Mouse (Mus musculus) lung, embryonic 16.5 days (tissue): ENCODE measurements around the gene Prss50. TPM values are rescaled to one million over a fixed set of nuclear protein-coding genes. Genes with fewer than 3 reads are reported as not detected.

ENCODE experiments used
- ATAC-seq: fragments of 200-750 bp; cut with Nextera tagmentation; 2 replicates; pipeline ENCODE4 v1.8.0; 2017; ENCODE audit warnings: low read depth, mild to moderate bottlenecking, moderate library complexity
- H3K27ac ChIP-seq: fragments of 300-500 bp; sonication (generic); 2 replicates; pipeline ENCODE4 v1.5.1; 2014; ENCODE audit warnings: mild to moderate bottlenecking, control low read depth, low read length
- H3K27me3 ChIP-seq: fragments of 300-500 bp; sonication (generic); 2 replicates; pipeline ENCODE4 v1.6.1; 2014; ENCODE audit warnings: low read depth, low read length, mixed read lengths; ENCODE audit not compliant: control insufficient read depth, insufficient read depth
- H3K36me3 ChIP-seq: fragments of 300-500 bp; sonication (generic); 2 replicates; pipeline ENCODE4 v1.6.1; 2014; ENCODE audit warnings: low read length; ENCODE audit not compliant: control insufficient read depth, insufficient read depth
- H3K4me1 ChIP-seq: fragments of 300-500 bp; sonication (generic); replicated peaks from 2 replicates; pipeline ENCODE4 v1.6.1; 2014; ENCODE audit warnings: low read length, mixed read lengths; ENCODE audit not compliant: control insufficient read depth, insufficient read depth
- H3K4me2 ChIP-seq: fragments of 300-500 bp; sonication (generic); 2 replicates; pipeline ENCODE4 v1.6.1; 2014; ENCODE audit warnings: low read depth, low read length, control low read depth
- H3K4me3 ChIP-seq: fragments of 300-500 bp; sonication (generic); 2 replicates; pipeline ENCODE4 v1.5.1; 2014; ENCODE audit warnings: mild to moderate bottlenecking, low read length, control low read depth
- H3K9ac ChIP-seq: fragments of 300-500 bp; sonication (generic); 2 replicates; pipeline ENCODE4 v1.6.1; 2014; ENCODE audit warnings: low read length, control low read depth
- H3K9me3 ChIP-seq: fragments of 300-500 bp; sonication (generic); 2 replicates; pipeline ENCODE4 v1.6.1; 2016; ENCODE audit warnings: low read length; ENCODE audit not compliant: control insufficient read depth
- WGBS: fragments of 180-500 bp; shearing (Covaris S2); extraction: QIAGEN DNeasy Blood & Tissue Kit; methylation state at CpG from one replicate; pipeline ENCODE4 v1.1.7; 2014; 5-methylcytosine and 5-hydroxymethylcytosine counted together
- polyA plus RNA-seq: library from polyadenylated mRNA; unstranded; fragments of >200 nt; fragmentation: Nextera tagmentation; extraction: Ambion mirVana; gene quantifications from 2 replicates; pipeline ENCODE4 v1.2.1, GENCODE M21; 2015

The Prss50 gene
- polyA plus RNA-seq, 1 experiment from 2014 or later, result not detected

DNA sequence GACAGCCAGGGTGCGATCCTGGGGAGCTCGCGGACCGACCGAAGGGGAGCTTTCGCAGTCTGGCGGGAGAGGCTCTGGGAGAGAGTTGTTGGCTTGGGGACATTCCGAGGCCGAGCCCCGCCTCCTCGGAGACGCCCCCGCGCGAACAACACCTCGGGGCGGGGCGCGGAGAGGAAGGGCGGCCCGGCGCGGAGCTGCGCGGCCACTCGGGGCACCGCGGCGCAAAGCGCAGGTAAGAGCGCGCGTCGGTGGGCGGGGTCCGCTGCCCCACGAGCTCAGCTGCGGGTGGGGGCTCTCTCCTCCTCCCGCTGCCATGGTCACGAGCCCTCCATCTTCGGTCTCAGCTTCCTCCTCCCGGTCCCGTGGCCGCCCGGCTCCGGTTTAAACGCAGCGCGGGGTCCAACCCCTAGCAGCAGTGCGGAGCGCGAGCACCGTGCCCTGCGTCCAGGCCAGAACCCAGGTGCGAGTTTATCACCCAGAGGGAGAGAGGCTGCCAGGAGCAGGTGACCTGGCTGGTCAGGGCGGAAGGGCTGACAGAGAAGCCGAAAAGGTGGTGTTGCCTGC, 22.3 kb downstream of the Prss50 start, which contains the start of gene Tmie:
Gene Tmie (minus strand): TSS at position 116 of the 564 bp plus-strand sequence.
- H3K27me3 ChIP-seq, result no peaks in the 10 kb centered on the region
- peaks cover 28% of the 10 kb centered on the region for H3K4me1 ChIP-seq
- H3K9ac ChIP-seq, result peak within 1 kb of the TSS; percentile 73
- no peaks in the 10 kb centered on the region for H3K9me3 ChIP-seq
- H3K27ac ChIP-seq, result peak within 1 kb of the TSS; percentile 89
- peak within 1 kb of the TSS; percentile 93 for H3K4me2 ChIP-seq
- under 1% methylated on average over 37 of the region's 57 CpGs for WGBS
- peak; percentile 87 for ATAC-seq
- H3K4me3 ChIP-seq, result peak within 1 kb of the TSS; percentile 70
- H3K36me3 ChIP-seq, result 0 out of 2 replicates have a peak, but pooled peaks cover 3% of the 10 kb centered on the region

DNA sequence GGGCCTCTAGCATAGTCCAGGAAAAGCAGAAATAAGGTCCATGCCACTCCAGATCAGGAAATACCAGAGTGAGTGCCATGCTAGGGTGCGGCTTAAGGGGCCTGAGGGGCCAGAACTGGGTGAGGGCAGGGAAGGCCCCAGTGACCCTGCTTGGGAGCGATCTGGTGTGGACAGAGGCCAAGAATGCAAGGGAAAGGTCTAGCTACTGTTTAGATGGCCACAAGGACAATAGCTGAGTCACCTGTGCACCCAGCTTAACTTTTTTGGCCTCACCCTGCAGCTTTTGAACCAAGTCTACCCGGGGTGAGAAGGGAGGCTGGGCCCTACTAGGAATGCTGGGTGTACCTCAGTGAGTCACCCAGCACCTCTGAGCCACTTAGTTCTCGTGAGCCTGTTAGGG, 23.0 kb downstream of the Prss50 start:
- WGBS, result 47% methylated on average over 4 of the region's 4 CpGs
- H3K4me1 ChIP-seq, result peaks cover 28% of the 10 kb centered on the region
- H3K4me2 ChIP-seq, result peak overlapping the region; percentile 93
- H3K9me3 ChIP-seq, result no peaks in the 10 kb centered on the region
- H3K36me3 ChIP-seq, result 0 out of 2 replicates have a peak, but pooled peaks cover 3% of the 10 kb centered on the region
- H3K27ac ChIP-seq, result peak overlapping the region; percentile 89
- peak; percentile 64 for ATAC-seq
- peak overlapping the region; percentile 73 for H3K9ac ChIP-seq
- H3K4me3 ChIP-seq, result peak overlapping the region; percentile 70
- H3K27me3 ChIP-seq, result no peaks in the 10 kb centered on the region

DNA sequence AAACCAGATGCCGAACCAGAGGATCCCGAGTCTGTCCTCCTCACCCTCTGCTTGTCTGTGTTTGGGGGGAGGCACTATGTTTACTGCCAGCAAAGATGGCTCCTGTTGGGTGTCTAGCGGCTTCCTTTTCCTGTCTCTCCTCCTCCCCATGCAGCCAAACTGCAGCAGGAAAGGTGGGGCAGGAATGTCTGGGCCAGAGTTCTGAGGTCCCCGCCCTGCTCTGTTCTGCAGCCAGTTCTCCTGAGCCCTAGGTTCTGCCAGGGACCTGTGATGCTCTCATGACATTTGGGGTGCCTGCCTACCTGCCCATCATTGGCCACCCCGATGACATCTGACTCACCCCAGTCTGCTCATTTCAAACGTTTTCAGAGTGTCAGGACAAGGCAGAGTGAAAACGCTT, 24.2 kb downstream of the Prss50 start:
- H3K4me1 ChIP-seq, result peaks cover 28% of the 10 kb centered on the region
- no peaks in the 10 kb centered on the region for H3K27me3 ChIP-seq
- 0 out of 2 replicates have a peak, but pooled peaks cover 3% of the 10 kb centered on the region for H3K36me3 ChIP-seq
- WGBS, result 60% methylated on average over 7 of the region's 7 CpGs
- no peak overlapping the region; the same call in 1 of the 2 replicates for H3K27ac ChIP-seq
- H3K4me3 ChIP-seq, result no peak overlapping the region
- peak overlapping the region; percentile 93; the same call in 1 of the 2 replicates for H3K4me2 ChIP-seq
- H3K9ac ChIP-seq, result no peak overlapping the region
- no peaks in the 10 kb centered on the region for H3K9me3 ChIP-seq
- no peak for ATAC-seq

DNA sequence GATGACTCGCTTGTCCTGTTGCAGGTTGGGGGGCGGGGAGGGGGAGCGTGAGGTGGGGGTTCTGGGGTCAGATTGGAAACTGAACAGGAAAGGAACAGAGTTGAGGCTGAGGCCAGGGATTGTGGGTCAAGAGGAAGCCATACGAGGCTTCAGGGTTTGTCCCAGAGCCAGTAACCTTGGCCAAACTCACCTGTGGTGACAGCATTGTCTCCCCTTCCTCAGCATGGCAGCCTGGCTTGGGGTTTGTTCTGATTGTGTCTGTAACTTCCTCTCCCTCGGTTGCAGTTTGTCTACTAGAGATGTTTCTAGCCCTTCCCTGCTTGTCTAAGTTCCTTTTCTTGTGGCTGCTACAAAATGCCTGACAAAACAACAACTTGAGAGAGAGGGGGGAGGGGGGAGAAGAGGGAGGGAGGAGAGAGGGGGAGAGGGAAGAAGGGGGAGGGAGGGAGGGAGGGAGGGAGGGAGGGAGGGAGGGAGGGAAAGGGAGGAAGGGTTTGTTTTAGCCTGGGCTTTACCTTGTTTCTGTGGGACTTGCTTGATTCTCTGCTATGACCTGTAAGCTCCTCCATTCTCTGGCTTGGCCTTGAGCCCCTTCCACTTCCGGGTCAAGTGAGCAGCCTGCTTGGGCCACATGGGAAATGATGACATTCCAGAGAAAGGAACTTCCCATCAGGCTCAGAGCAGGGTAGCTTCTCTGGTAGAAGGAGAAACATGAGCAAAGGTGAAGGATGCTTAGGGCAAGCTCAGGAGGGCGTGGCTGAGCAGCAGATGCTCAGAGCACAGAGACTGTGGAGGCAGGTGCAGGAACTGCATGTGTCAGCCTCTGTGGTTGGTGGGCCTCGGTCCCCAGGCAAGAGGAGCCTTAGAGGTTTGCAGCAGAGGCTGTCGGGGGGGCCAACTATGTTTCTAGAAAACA, 29.9 kb downstream of the Prss50 start:
- no peaks in the 10 kb centered on the region for H3K27me3 ChIP-seq
- no peak overlapping the region for H3K4me2 ChIP-seq
- H3K4me1 ChIP-seq, result no peaks in the 10 kb centered on the region; the same call in 1 of the 2 replicates
- H3K27ac ChIP-seq, result no peak overlapping the region
- H3K4me3 ChIP-seq, result no peak overlapping the region
- H3K36me3 ChIP-seq, result peaks cover 6% of the 10 kb centered on the region; the same call in 1 of the 2 replicates
- H3K9ac ChIP-seq, result no peak overlapping the region
- 45% methylated on average over 9 of the region's 9 CpGs for WGBS
- no peak for ATAC-seq
- no peaks in the 10 kb centered on the region for H3K9me3 ChIP-seq

DNA sequence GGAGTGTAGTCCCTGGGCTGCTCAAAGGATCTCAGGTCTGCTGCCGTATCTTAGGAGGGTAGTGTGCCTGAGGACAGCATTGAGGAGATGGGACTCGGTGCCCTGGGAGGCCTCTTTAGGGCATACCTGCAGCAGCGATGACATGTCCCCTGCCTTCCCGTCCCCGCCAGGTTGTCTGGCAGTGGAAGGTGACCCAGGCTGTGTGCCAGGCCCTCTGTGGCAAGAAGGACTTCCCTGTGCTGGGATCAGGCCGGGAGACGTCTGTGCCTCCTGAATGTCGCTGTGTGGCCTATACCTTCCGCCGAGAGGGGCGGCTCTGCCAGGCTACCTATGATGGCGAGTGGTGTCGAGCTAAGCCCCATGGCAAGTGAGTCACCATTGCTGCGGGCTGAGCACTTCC, 31.2 kb downstream of the Prss50 start:
- no peaks in the 10 kb centered on the region for H3K27me3 ChIP-seq

DNA sequence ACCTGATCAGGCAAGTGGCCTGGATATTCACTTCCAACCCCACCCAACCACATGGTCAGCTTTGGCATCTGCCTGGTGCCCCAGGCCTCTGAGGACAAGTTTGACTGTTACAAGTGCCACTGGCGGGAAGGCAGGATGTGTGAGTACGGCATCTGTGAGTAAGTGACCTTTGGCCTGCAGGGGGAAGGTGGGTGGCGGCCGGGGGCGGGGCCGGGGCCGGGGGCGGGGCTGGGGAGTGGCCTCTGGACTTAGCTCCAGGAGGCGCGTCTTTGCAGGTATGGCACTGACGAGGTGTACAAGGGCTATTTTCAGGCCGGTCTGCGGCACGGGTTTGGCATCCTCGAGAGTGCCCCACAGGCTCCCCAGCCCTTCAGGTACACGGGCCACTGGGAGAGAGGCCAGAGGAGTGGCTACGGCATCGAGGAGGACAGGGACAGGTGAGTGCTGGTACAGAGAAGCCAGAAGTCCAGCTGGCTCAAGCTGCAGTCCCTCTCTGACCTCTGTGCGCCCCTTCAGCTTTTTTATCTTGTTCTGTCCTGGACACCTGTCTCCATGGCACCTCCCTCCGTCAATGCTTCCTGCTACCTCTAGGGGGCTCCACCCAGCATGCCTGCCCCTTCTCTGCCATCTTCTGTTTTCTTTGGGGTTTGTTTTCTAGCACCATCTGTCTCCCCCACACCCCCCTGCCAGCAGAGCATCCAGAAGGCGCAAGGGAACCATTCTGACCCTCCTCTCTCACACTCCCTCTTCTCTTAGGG, 32.4 kb downstream of the Prss50 start:
- Histone ChIP-seq H3K4me1 (no peaks in the 10 kb centered on the region; the same call in 1 of the 2 replicates), H3K27me3 (no peaks in the 10 kb centered on the region), H3K9me3 (no peaks in the 10 kb centered on the region), H3K36me3 (peaks cover 3% of the 10 kb centered on the region; the same call in 1 of the 2 replicates), H3K4me2 (no peak overlapping the region), H3K27ac (no peak overlapping the region), H3K9ac (no peak overlapping the region), H3K4me3 (no peak overlapping the region)
- no peak for ATAC-seq
- 11% methylated on average over 21 of the region's 21 CpGs for WGBS

More for the DNA sequence above, 31.2 kb downstream of the Prss50 start:
- ATAC-seq, result no peak
- 90% methylated on average over 14 of the region's 14 CpGs for WGBS
- no peak overlapping the region for H3K27ac ChIP-seq
- no peaks in the 10 kb centered on the region; the same call in 1 of the 2 replicates for H3K4me1 ChIP-seq
- H3K4me2 ChIP-seq, result no peak overlapping the region
- H3K9ac ChIP-seq, result no peak overlapping the region
- H3K4me3 ChIP-seq, result no peak overlapping the region
- H3K9me3 ChIP-seq, result no peaks in the 10 kb centered on the region
- H3K36me3 ChIP-seq, result peaks cover 6% of the 10 kb centered on the region; the same call in 1 of the 2 replicates

DNA sequence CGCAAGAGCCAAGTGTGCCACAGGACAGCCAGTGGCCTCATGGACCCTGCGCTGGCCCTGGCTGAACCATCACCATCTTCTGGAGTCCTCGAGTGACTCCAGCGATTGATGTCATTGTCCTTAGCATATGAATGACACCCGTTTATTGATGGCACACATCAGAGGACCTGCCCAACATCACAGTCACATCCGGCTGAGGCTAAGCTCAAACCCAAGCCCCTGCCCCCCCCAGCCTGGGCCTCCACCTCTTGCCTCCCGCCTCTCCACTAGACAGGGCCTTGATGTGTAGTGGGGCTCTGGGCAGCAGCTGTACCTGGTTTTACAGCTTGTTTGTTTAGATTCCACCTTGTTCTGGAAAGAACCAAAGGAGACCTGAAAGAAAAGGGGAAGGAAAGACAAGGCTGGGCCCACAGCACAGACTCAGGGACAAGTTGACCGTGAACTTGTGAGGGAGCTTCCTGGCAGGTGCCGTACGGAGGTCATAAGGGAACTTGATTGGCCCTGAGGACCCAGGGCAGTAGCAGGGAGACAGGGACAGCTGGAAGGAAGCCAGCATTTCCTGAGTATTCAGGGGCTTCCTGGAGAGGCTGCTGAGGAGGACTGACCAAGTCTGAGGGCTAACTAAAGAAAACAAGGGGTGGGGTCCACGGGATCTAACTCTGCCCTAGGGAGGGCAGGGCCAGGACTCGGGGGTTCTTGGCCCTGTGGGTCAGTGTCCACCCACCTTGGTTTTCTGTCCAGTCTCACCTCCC, 33.5 kb downstream of the Prss50 start:
- WGBS, result 68% methylated on average over 12 of the region's 12 CpGs
- peaks cover 3% of the 10 kb centered on the region; the same call in 1 of the 2 replicates for H3K36me3 ChIP-seq
- no peak overlapping the region for H3K4me2 ChIP-seq
- no peak overlapping the region for H3K9ac ChIP-seq
- no peaks in the 10 kb centered on the region for H3K9me3 ChIP-seq
- H3K4me3 ChIP-seq, result no peak overlapping the region
- no peak overlapping the region for H3K27ac ChIP-seq
- ATAC-seq, result no peak
- no peaks in the 10 kb centered on the region; the same call in 1 of the 2 replicates for H3K4me1 ChIP-seq
- H3K27me3 ChIP-seq, result no peaks in the 10 kb centered on the region

DNA sequence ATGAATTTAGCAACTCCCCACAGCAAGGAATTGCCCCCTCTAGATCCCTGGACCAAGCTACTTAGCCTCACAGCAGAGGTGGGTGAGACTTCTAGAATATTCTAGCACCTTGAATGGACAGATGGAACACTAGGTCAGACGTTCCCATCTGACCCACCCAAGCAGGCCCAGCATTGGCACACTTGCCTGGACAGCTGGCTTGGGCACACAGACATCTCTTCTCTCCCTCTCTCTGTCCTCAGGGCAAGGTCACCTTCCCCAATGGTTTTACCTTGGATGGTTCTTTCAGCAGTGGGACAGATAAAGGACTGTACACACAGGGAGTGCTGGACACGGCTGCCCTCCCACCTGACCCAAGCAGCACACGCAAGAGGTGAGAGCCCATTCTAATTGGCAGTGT, 34.8 kb downstream of the Prss50 start:
- no peak overlapping the region for H3K27ac ChIP-seq
- H3K27me3 ChIP-seq, result no peaks in the 10 kb centered on the region
- no peak overlapping the region for H3K4me2 ChIP-seq
- H3K4me3 ChIP-seq, result no peak overlapping the region
- no peak for ATAC-seq
- no peaks in the 10 kb centered on the region; the same call in 1 of the 2 replicates for H3K4me1 ChIP-seq
- H3K36me3 ChIP-seq, result peaks cover 3% of the 10 kb centered on the region; the same call in 1 of the 2 replicates
- no peaks in the 10 kb centered on the region for H3K9me3 ChIP-seq
- no peak overlapping the region for H3K9ac ChIP-seq
- 80% methylated on average over 3 of the region's 3 CpGs for WGBS
